Mouse (Mus musculus) olfactory bulb, adult 2 months (tissue): ENCODE results near the gene Acox3.

ENCODE experiments used
- CTCF ChIP-seq: fragments of 200-500 bp; IDR thresholded peaks from 2 replicates; pipeline ENCODE4 v1.5.1; 2012; ENCODE audit warnings: low read depth, mild to moderate bottlenecking, low read length, moderate library complexity; ENCODE audit not compliant: insufficient read depth
- POLR2A ChIP-seq: fragments of 200-500 bp; IDR thresholded peaks from 2 replicates; pipeline ENCODE4 v1.6.1; 2012; ENCODE audit warnings: mild to moderate bottlenecking, low read depth, low read length, moderate library complexity; ENCODE audit not compliant: insufficient read depth

DNA sequence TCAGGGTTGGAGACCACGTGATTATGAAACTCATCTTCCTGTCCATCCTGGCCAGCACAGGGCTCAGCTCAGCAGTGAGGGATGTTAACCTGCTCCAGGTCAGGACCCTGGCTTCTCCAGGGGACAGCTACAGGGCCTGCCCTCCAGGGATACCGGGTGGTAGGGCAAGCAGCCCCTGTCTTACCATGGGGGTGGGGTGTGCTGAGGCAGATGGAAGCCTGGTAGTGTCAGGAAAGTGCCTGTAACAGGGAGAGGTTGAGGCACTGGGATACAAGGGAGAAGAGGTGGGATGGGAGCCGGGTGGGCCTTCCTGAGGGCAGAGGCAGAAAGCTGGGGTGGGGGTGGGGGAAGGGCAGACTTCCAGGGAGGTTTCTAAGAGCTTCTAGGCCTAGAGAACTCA is 69.5 kb downstream of the Acox3 start:
- no peak for TF ChIP-seq CTCF
- no peak for TF ChIP-seq POLR2A
